Mouse (Mus musculus): ENCODE results near the gene Plxnd1. TPM values are rescaled to one million over a fixed set of nuclear protein-coding genes. Genes with fewer than 3 reads are reported as not detected.

Gene Plxnd1
- total RNA-seq, 2 experiments from 2014 or later = 179 to 224 TPM

DNA sequence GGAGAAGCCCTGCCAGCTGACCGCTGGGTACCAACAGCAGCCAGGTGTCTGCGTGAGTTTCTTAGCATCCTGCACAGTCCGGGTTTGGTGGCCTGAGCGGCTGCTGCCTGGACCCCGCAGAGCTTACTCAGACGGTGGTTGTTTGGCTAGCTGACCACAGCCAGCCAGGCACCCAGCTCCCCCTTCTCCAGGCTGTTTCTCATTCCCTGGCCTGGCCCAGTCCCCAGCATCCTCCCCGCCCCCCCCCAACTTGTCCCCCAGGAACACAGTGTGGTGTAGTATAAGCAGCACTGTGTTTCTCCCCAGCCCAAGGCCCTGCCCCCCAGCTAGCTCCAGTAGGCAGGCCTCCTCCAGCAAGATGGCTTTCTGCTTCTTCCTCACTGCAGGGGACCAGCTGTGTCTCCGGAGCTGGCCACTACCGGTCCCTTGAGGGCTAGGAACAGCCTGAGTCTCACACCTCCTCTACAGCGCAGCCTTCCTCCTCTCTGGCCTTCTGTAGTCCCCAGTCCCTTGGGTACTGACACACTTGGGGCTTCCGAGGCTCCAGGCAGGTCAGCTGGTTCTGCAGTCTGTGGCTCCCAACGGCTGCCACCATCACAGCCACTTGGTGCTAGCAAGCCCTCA is 8.2 kb downstream of the Plxnd1 start:
- DNase-seq = peak in 1 of 2 experiments; percentile 56
- intact Hi-C loops (cut with DNase I) = no loop called here

DNA sequence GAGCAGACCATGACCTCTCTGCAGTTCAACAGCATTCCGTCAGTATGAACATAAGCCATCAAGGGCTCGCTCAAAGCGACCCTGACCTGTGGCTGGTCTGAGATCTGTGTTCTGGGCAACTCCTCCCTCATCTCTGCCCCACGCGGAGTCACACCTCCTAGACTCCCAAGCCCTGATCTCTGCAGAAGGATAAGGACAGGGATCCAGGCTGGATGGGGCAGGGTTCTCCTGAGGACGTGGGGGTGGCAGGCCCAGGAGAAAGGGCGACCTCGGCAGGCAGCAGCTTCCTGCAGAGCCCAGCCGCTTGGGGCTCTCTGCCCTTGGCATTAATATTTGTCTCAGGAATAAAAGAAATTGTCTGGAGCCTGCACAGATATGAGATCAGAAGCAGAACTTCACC is 9.2 kb downstream of the Plxnd1 start:
- DNase-seq = no peak
- intact Hi-C loops (cut with DNase I) = no loop called here

DNA sequence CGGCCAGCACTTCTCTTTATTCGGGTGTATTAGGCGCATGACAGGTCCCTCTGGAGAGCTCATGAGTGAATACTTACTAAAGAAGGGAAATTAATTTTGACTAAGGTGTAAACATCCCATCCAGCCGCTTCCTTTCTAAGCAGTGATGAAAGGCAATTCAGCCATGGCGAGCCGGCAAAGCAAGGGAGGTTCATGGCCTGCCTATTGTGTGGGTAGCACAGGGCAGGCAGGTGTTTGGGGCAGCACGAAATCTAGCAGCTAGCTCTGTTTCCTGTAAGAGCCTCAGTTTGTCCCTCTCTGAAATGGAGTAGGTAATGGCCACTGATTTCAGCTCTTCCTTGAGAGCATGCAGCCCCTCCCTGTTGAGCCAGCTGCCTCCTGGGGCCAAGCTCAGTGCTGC is 10.2 kb downstream of the Plxnd1 start:
- DNase-seq = no peak
- intact Hi-C loops (cut with DNase I) = no loop called here

DNA sequence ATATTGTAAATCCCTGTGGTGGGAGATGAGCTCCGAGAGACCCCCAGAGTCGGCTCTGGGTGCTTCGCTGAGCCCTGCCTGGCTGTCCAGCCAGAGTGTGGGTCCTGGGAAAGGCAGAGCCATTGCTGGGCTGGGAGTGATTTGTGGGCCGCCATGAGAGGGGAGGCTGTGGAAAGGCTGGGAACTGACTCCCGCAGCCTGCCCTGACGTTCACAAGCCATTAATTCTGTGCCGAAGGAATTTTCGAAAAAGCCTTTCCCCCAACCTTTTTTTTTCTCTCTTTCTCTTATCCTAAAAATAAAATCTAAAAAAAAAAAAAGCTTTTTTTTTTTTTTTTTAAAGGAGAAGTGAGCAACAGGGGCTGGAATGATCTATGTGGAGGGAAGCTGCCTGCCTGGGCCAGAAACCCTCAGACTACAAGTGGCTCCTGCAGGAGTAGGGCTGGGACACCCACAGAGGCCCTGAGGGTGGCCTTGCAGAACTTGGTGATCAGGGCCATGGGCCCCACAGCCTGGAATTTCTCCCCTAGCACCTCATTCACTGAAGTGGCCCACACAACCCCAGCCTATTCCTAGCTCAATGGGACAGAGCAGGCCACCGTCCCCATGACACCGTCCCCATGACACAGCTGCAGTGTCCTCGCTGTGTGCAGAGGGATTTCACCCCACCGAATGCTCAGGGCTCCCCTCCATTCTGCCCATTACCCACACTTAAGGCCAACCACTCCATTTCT is 11.3 kb downstream of the Plxnd1 start:
- DNase-seq = peak in 1 of 2 experiments; percentile 23

DNA sequence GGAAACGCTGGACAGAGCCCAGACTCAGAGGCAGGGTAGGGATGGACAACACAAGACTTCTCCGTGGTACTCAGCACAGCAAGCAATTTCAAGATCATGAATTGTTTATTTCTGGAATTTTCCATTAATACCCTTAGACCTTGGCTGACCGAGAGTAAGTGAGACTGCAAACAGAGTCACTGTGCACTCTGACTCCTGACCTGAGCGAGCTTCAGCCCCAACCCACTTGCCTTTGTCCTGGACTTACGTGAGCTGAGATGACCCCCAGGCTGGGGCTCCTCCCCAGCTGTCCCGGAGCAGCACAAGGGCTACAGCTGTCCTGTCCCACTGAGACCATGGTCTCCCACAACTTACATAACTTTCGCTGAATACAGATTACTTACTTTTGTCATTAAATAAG is 11.9 kb downstream of the Plxnd1 start:
- no peak for DNase-seq
- intact Hi-C loops (cut with DNase I) = no loop called here

More for the DNA sequence above, 11.3 kb downstream of the Plxnd1 start:
- intact Hi-C loops (cut with DNase I) = no loop called here

DNA sequence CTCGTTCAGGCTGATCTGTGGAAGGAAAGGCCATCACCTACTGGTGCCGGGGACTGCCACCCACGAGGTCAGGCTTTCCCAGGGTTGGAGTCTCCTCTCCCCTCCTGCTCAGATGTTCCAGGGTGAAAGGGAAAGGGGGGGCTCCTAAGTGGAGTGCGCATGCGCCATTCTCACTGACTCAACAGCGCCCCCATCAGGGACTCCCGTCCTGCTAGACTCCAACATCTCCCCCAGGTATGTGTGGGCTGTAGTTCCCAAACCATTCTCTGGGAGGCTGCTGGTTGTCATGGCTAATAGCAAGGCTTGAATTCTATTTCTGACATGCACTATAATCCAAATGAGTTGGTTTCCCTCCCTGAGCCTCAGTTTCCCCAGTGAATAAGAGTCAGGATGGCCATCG is 16.2 kb downstream of the Plxnd1 start:
- intact Hi-C loops (cut with DNase I) = no loop called here
- DNase-seq = no peak

DNA sequence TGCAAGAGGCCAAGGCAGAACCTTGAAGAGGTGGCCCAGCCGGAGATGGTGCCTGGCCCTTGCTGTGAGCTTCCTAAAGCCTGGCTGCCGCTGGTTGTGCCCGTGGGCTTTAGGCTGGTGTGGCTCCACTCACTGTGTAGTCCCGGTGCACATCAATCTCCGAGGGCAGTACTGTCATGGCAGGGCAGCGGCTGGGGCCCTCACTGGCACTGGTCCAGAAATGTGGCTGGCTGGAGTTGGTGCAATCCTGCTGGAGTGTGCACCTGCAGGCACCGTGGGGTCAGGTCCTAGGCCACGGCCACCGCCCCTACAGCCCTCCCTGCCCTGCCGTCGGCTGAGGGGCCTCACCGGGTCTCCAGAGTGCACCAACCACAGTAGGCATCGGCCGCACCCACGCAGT is 17.0 kb downstream of the Plxnd1 start:
- intact Hi-C loops (cut with DNase I) = no loop called here

DNA sequence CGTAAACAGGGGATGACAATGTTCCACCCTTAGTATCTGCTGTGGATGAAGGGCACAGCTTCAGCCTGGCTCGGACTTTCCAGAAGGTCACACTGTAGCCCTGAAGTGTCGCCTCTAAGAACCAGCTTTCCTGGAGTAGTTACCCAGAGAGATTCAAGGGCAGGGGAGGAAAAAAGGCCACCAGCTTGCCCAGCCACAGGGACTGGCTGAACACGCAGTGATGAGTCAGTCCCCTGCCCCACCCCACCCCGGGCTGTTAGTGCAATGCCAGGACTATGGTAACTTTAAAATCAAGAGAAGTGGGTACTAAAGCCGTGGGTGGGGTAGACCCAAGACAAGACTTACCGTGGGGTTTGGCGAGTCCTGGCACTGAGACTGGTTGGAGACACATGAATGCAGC is 19.2 kb downstream of the Plxnd1 start:
- intact Hi-C loops (cut with DNase I) = no loop called here
- no peak for DNase-seq

More for the DNA sequence above, 17.0 kb downstream of the Plxnd1 start:
- DNase-seq = no peak

DNA sequence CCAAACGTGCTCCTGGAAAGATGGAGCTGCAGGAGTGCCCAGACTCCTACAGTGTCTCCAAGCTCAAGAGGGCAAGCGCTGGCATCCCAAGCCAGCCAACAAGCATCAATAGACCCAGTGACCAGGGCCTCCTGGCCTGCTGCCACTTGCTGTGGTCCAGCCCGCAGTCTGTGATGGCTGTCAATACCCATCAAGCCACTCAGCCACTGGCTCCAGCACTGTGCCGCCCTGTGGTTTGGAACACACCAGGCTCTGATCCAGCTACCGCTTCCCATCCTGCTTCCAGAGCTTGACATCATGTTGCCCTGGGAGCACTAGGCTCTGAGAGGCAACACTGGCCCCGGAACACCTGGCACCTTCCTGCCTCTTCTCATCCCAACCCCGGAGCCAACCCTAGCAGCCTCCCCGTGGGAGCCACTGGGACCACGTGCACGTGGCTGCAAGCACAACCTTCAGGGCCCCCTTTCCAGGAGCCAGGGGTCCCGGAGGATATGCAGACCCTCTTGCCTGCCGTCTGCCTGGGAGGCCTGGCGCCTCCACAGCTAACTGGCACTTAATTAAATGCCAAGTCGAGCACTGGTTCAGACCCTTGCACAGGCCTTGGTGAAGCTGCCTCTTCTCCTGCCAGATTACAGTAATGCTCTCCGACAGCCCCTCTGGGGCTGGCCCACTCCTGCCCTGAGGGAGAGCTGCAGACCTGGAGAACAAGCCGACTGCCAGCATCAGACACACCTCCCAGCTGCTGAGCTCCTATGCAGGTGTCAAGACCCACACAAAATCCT is 20.7 kb downstream of the Plxnd1 start:
- DNase-seq = peak in 1 of 2 experiments; percentile 29
- intact Hi-C loops (cut with DNase I) = no loop called here

DNA sequence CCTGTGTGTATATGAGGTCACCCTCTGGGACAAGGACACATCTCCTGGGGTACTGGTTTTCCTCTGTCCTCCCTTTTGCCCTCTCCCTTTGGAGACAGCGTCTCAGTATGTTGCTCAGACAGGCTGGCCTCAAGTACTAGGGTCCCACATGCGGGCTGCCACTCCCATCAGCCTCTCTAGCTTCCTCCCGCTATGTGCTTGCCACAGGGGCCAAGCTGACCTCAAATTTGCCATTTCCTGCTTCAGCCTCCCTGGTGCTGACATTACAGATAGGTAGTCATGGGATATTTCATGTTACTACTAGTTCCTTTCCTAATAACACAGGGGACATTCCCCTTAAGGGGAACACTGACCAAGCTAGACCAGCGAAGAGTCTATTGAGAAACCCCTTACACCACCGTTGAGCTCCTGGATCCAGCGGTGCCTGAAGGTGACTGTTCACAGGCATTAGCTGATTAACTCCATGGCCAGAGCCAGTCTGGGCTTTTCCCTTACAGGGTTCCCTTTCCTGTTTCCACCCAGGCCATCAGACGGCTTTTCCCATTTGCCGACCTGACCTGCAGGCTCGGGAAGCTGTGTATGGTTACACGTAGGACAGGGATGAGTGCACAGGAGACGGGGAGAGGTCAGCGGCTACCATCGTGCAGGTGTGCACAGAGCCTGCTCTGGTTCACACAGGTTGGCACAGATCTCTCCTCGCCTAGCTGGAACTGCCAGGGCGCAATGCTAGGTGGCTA is 21.5 kb downstream of the Plxnd1 start:
- intact Hi-C loops (cut with DNase I) = no loop called here
- no peak for DNase-seq

DNA sequence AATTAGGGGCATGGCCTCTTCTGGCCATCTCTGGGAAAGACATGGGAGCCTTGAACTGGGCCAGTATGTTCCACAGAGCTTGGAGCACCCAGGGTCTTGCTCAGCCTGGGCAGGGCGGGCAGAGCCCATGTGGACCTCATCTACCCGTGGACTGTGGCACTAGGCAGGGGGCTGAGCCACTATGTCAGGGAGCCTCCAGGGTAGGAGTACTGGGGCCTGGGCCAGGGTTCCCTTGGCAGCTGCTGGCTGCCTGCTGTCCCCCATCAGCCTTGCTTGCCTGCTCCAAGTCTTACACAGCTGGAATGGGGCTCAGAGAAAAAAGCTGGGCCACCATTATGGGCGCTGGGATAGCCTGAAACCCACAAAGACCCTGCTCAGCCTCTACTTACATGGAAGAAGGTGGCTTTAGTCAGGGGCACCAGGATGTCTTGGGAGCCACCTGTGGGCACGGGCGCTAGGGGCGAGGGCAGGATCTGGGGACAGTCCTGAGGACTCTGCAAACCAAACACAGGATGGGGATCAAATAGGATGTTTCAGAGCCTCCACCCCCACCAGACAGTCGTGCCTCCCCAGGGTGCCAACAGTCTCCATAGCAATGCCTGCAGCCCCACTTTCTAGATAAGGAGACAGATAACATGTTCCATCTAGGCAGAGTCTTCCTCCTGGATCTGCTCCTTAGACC is 22.6 kb downstream of the Plxnd1 start:
- intact Hi-C loops (cut with DNase I) = no loop called here

DNA sequence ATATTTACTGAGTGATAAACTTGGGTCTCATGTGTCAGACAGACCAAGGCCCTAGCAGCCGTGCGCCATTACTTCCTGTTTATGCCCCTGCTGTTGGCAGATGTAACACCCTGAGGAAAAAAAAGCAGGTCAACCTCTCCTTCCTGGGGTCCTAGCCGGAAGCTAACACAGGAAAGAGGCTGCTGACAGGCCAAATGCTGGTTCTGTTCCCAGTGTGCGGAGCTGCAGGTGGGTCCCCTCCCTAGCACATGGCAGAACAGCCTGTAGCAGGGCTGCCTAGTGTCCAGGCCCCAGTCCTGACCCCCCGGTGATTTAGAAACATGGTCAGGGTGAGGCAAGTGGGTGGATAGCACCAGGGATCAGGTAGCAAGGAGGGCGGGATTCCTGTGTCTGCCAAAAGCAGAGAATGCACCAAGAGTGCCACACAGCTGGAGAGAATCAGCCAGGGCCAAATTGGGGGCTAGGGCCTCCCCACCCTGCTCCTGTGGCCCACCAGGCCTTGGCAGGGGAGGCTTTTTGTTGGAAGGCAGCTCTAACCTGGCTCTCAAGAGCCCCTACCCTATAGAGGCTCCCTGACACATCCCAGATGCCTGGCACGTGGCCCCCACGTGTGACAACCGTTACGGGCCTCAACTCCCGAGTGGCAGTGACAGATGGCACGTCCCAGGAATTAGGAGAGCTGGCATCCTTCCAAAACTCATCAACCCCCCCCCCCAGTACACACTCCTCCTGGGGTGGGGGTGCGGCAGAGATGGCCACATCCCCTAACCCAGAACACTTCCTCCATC is 23.3 kb downstream of the Plxnd1 start:
- intact Hi-C loops (cut with DNase I) = no loop called here
- DNase-seq = no peak

More for the DNA sequence above, 22.6 kb downstream of the Plxnd1 start:
- peak in 1 of 2 experiments; percentile 62 for DNase-seq

DNA sequence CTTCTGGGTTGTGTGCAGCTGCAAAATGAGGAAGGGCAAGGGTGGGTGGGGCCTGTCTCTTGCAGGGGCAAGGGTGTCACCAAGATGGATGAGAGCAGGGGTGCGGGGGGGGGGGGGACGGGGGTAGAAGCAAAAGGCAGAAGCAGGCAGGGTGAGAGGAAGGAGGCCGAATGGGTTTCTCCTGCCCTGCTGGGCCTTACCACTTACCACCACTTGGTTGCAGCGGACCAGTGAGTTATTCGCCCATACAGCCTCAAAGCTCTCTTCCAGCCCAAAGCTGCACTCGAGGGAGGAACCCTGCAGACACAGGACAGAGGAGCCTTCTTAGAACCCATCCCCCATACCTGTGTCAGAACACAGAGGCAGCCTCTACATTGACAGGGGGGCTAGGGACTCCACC is 24.9 kb downstream of the Plxnd1 start:
- no peak for DNase-seq
- intact Hi-C loops (cut with DNase I) = no loop called here

DNA sequence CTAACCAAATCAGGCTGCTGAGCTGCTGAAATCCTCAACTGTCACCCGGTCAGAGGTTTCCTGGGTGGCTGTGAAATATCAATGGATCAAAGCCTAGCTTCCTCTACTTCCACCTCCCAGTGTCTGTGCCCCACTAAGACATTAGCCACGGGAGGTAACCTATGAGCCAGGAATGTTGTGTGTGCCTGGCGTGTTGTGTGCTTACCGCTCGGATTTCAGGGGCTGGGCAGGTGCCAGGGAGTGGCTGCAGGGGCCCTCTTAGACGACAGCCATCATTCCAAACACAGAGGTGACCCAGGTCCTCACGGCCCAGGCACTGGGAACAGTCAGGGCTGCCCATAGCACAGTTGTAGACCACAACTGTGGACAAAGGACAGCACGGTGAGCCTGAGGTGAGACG is 25.7 kb downstream of the Plxnd1 start:
- intact Hi-C loops (cut with DNase I) = no loop called here
- no peak for DNase-seq

DNA sequence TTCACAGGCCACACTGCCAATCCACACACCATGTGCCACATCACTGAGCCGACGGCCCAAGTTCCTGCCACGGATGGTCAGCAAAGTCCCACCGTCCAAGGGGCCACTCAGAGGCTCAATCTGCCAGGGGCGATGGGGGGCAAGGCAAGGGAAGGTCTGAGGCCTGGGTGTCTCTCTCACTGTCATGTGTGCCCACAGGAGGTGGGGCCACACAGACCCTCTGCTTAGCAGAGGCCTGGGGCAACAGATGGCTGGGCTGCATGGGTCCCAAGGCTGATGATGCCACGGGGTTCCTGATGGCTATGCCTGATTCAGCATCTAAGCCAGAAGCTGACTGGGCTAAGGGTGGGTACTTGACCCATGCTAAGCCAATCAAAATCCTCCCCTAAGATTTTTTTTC is 26.1 kb downstream of the Plxnd1 start:
- intact Hi-C loops (cut with DNase I) = no loop called here
- no peak for DNase-seq

DNA sequence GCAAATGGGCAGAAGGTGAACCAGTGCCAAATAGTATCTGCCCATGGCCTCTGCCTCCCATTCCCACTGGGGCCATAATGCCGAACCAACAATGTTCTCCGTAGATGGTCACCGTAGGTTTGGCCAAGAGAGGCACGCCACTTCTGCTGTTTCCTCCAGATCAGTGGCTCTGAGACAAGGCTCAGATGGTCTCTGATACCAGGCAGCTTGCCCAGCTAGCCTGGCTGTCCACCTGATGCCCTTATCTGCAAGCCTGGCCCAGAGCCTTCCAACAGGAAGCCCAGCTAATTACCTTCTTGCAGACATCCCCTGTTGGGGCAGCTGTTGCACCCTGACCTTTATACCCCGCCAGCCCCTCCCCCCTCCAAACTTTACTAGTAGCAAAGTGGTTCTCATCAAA is 26.7 kb downstream of the Plxnd1 start:
- intact Hi-C loops (cut with DNase I) = no loop called here
- DNase-seq = no peak

DNA sequence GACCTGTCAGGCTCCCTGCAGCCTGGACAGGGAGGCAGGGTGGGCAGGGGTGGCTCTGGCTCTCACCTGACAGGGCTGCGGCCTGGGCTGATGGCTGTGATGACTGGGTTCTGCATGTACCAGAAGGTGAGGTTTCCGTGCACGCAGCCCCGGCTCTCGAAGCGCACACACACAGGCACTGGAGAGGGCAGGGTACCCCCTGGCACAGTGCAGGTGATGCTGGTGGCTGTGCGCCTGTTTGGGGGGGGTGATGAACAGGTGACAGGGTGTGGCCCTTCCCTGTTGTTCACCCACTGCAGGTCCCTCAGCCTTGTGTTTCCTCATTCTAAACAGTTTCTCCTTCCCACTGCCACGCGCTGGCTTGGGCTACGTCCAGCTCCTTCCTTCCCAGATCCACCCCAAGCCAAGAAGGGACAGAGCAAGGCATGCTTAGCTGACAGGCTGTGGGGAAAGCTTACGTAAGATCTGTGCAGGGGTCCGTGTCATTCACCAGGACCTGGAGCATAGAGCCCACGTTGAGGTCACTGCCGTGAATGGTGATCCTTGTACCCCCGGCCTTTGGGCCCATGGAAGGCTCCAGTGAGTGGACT is 27.4 kb downstream of the Plxnd1 start:
- intact Hi-C loops (cut with DNase I) = no loop called here
- DNase-seq = no peak

DNA sequence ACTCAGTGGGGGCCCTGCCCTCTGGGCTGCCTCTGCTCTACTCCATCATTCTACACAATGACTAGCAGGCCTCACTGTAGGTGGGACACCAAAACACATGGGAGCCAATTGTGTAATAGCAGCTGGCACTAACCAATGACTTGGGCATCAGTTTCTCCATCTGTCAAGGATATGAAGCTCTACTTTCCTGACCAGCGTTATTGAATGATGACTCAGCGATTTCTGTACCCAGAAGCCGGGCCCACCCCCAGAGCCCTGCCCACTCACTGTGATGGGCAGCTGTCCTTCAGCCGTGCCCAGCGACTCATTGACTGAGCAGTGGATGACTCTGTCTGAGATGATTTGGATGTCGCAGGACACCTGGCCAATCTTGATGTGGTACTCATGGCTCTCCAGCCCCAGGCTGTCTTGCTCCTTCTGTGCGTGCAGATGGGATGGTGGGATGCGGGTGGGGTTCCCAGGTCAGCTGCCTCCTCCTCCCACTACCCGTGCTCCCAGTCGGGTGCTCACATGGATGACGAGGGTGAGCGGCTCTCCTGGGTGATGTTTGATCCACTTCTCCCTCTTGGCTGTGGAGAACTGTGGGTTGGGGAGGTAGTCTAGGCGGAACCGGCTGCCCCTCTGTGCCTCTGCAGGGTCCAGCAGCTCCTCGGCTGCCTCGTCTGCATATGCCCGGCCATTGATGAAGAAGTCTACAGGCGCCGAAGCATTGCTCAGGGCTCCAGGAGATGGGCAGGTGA is 28.4 kb downstream of the Plxnd1 start:
- intact Hi-C loops (cut with DNase I) = no loop called here
- no peak for DNase-seq

DNA sequence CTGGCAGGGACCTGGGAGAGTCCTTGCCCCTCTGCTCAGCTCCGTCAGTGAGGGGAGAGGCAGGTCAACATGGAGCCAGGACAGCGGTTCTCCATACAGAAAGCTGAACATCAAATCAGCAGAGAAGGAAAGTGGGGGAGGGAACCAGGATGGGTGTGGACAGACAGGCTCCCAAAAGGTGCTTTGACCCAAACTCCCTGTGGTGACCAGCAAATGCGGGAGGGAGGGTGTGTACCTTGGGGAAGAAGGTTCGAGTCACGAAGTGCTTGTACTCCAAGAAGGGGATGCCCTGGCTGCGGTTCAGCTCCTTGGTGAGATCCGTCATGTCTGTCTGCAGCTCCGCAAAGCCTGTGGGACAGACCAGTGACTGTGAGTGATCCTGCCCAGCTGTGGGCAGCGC is 31.1 kb downstream of the Plxnd1 start:
- intact Hi-C loops (cut with DNase I) = loop anchor here (2.0 kb wide), 1 partner anchor 63 kb away; no protein-coding TSS in a partner anchor
- DNase-seq = no peak
